Mouse (Mus musculus): ENCODE results near the gene Atp6ap1l.
"Not testable (repeated sequence)": the region's sequence is repeated elsewhere in the genome, so short reads cannot be mapped to it uniquely, and the experiment has no call there.

Gene Atp6ap1l

GRCm38 (mm10) chr13:90905176-90905575 is at the start of gene Atp6ap1l:
Gene Atp6ap1l (minus strand): TSS chr13:90905355.
- DNase-seq (ENCODE audit: low spot score) = no peak

GRCm38 (mm10) chr13:90939600-90939999 is 34.4 kb upstream of the Atp6ap1l start:
- no peak for DNase-seq (ENCODE audit: low spot score)

GRCm38 (mm10) chr13:90939192-90939591 is 34.0 kb upstream of the Atp6ap1l start:
- no peak for DNase-seq (ENCODE audit: low spot score)

- no peak for DNase-seq (ENCODE audit: low spot score)
These were observed 30.7 kb upstream of the Atp6ap1l start for GRCm38 (mm10) chr13:90935852-90936251.

GRCm38 (mm10) chr13:90933256-90933655 is 28.1 kb upstream of the Atp6ap1l start:
- no peak for DNase-seq (ENCODE audit: low spot score)

- no peak for DNase-seq (ENCODE audit: low spot score)
These were observed 24.7 kb upstream of the Atp6ap1l start for GRCm38 (mm10) chr13:90929847-90930246.

GRCm38 (mm10) chr13:90928266-90928665 is 23.1 kb upstream of the Atp6ap1l start:
- DNase-seq (ENCODE audit: low spot score) = not testable (repeated sequence)

GRCm38 (mm10) chr13:90926938-90927633 is 21.9 kb upstream of the Atp6ap1l start:
- DNase-seq (ENCODE audit: low spot score) = no peak

GRCm38 (mm10) chr13:90926125-90926765 is 21.1 kb upstream of the Atp6ap1l start:
- no peak for DNase-seq (ENCODE audit: low spot score)

- DNase-seq (ENCODE audit: low spot score) = no peak
These were observed 20.0 kb upstream of the Atp6ap1l start for GRCm38 (mm10) chr13:90925191-90925590.

GRCm38 (mm10) chr13:90924072-90924471 is 18.9 kb upstream of the Atp6ap1l start:
- DNase-seq (ENCODE audit: low spot score) = no peak

GRCm38 (mm10) chr13:90923617-90924016 is 18.5 kb upstream of the Atp6ap1l start:
- DNase-seq (ENCODE audit: low spot score) = not testable (repeated sequence)

- peak; percentile 75 for DNase-seq (ENCODE audit: low spot score)
These were observed 17.8 kb upstream of the Atp6ap1l start, which contains the start of gene Rps23 for GRCm38 (mm10) chr13:90922751-90923612. Gene Rps23 (plus strand): TSS chr13:90922958.

GRCm38 (mm10) chr13:90914721-90915120 is 9.6 kb upstream of the Atp6ap1l start:
- no peak for DNase-seq (ENCODE audit: low spot score)

- DNase-seq (ENCODE audit: low spot score) = no peak
These were observed 8.6 kb upstream of the Atp6ap1l start for GRCm38 (mm10) chr13:90913675-90914192.

GRCm38 (mm10) chr13:90912760-90913674 is 7.9 kb upstream of the Atp6ap1l start:
- no peak for DNase-seq (ENCODE audit: low spot score)

GRCm38 (mm10) chr13:90907376-90907775 is 2.2 kb upstream of the Atp6ap1l start:
- DNase-seq (ENCODE audit: low spot score) = no peak

GRCm38 (mm10) chr13:90896821-90897220 is 8.3 kb downstream of the Atp6ap1l start:
- no peak for DNase-seq (ENCODE audit: low spot score)

- no peak for DNase-seq (ENCODE audit: low spot score)
These were observed 9.1 kb downstream of the Atp6ap1l start for GRCm38 (mm10) chr13:90896098-90896497.

GRCm38 (mm10) chr13:90894819-90895218 is 10.3 kb downstream of the Atp6ap1l start:
- DNase-seq (ENCODE audit: low spot score) = no peak

GRCm38 (mm10) chr13:90890111-90890510 is 15.0 kb downstream of the Atp6ap1l start:
- DNase-seq (ENCODE audit: low spot score) = no peak

Measured in ovary, adult 18-20 months (tissue).